Mouse (Mus musculus): ENCODE results near the gene Cyp4f39. TPM values are rescaled to one million over a fixed set of nuclear protein-coding genes. Genes with fewer than 3 reads are reported as not detected.
"Not testable (repeated sequence)": the region's sequence is repeated elsewhere in the genome, so short reads cannot be mapped to it uniquely, and the experiment has no call there.

The Cyp4f39 gene
- total RNA-seq, 2 experiments from 2014 or later: not detected

DNA sequence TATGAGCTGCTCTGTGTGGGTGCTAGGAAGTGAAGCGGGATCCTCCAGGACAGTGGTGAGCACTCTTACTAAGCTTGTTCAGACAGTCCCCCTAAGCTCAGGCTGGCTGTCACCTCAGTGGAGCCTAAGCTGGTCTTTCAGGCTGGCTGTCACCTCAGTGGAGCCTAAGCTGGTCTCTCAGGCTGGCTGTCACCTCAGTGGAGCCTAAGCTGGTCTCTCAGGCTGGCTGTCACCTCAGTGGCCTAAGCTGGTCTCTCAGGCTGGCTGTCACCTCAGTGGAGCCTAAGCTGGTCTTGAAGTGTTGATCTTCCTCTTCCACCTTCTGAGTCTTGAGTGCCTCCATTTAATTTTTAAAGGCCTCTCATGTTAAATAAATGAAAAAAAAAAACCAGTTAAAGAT is 73.8 kb downstream of the Cyp4f39 start:
- DNase-seq (ENCODE audit: extremely low spot score in 1 of 2, low spot score in 1 of 2): not testable (repeated sequence)

DNA sequence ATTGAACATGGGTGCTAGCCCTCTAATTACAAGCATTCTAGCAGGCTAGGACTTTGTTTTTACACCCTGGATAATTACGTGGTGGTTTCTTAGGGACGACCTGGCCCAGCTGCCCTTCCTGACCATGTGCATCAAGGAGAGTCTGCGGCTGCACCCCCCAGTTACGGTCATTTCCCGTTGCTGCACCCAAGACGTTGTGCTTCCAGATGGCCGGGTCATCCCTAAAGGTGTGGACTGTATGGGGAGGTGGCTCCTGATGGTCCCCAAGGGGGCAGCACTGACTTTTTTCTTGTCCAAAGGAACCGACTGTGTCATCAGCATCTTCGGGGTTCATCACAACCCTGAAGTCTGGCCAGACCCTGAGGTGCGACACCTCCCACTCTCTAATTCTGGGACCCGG is 75.2 kb downstream of the Cyp4f39 start:
- no peak for DNase-seq (ENCODE audit: extremely low spot score in 1 of 2, low spot score in 1 of 2)

- DNase-seq (ENCODE audit: extremely low spot score in 1 of 2, low spot score in 1 of 2): peak; percentile 68 to 92
These were observed 76.2 kb downstream of the Cyp4f39 start for GRCm38 (mm10) chr17:32528408-32529337.

- not testable (repeated sequence) for DNase-seq (ENCODE audit: extremely low spot score in 1 of 2, low spot score in 1 of 2)
These were observed 79.8 kb downstream of the Cyp4f39 start for GRCm38 (mm10) chr17:32532356-32532755.

- no peak for DNase-seq (ENCODE audit: extremely low spot score in 1 of 2, low spot score in 1 of 2)
These were observed 81.5 kb downstream of the Cyp4f39 start for GRCm38 (mm10) chr17:32534068-32534467.

DNA sequence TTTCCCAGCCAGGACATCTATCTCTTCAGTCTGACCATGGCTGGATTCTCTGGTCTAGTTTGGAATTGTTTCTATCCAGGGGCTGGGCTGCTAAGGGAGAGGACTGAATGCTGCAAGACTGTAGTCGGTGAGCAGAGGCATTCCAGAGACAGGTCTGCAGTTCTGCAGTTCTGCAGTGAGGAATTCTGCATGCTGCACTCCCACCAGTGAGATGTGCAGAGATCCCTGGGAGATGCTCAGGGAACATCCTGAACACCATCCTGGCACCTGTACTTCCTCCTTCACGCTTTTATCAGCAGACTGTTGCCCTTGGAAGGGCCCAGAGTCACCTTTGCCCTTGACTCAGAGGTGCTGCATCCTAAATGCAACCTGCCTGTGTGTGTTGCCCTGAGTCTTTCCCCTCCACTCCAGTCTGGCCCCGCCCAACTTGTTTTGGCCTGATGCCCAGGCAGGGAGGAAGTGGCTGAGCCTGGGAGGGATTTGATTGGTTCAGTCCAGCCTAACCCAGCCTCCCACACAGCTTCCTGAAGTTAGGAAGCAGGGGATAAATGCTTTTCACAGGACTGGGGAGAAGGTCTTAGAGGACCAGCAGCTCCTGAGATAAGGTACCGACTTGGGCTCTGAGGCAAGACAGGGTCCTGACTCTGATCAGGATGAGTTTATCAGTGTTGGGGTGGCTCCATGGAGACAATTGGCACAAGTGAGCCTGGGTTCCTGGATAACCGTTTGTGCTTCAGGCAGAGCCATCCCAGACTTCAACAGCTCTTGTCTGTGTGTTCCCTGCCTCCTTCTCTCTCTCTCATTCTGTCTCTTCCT is 83.7 kb downstream of the Cyp4f39 start, which contains the start of gene Cyp4f16:
TSS of gene Cyp4f16 (plus strand) at position 508 of the 816 bp plus-strand sequence.
- DNase-seq (ENCODE audit: extremely low spot score in 1 of 2, low spot score in 1 of 2): peak; percentile 51 to 71

- no peak for DNase-seq (ENCODE audit: extremely low spot score in 1 of 2, low spot score in 1 of 2)
These were observed 84.3 kb downstream of the Cyp4f39 start for GRCm38 (mm10) chr17:32536867-32537250.

Other genes with a start within 250 kb of the Cyp4f39 start
- gene Brd4, start 168.0 kb upstream of the Cyp4f39 start, total RNA-seq (2021): 100 to 1,000 TPM; 104 to 117 TPM
- 10 to 100 TPM; 68.1 to 92.0 TPM for gene Akap8, start 131.5 kb upstream of the Cyp4f39 start, total RNA-seq (2021)
- gene Akap8l, start 102.1 kb upstream of the Cyp4f39 start, total RNA-seq (2021): 100 to 1,000 TPM; 140 to 197 TPM
- 10 to 100 TPM; 48.3 to 57.7 TPM for gene Wiz, start 63.3 kb upstream of the Cyp4f39 start, total RNA-seq (2021)
- 1 to 10 TPM; 2.9 to 3.4 TPM for gene Rasal3, start 49.1 kb upstream of the Cyp4f39 start, total RNA-seq (2021)
- not detected for gene Pglyrp2, start 28.6 kb upstream of the Cyp4f39 start, total RNA-seq (2021)
- 1 to 10 TPM; 3.4 to 6.0 TPM for gene Cyp4f17, start 53.3 kb downstream of the Cyp4f39 start, total RNA-seq (2021)
- 10 to 100 TPM in 1 of 2 experiments, 1 to 10 TPM in 1; 7.0 to 10.3 TPM for gene Cyp4f16, start 83.8 kb downstream of the Cyp4f39 start, total RNA-seq (2021)
- gene Cyp4f37, start 168.6 kb downstream of the Cyp4f39 start, total RNA-seq (2021): not detected
- gene Cyp4f40, start 206.2 kb downstream of the Cyp4f39 start, total RNA-seq (2021): not detected
- 10 to 100 TPM; 16.1 to 20.0 TPM for gene Cyp4f15, start 232.9 kb downstream of the Cyp4f39 start, total RNA-seq (2021)